Mouse (Mus musculus): Measurements from ENCODE around the gene Olfr1120.
A peak's percentile ranks its signal among the peaks of the same experiment; 100 is the strongest.
"Not testable (repeated sequence)": the region's sequence is repeated elsewhere in the genome, so short reads cannot be mapped to it uniquely, and the experiment has no call there.

Gene Olfr1120

GRCm38 (mm10) chr2:87354515-87354914 lies at the start of gene Olfr1120:
Gene Olfr1120, plus strand, starts transcription at chr2:87354815.
- no peak for DNase-seq

GRCm38 (mm10) chr2:87307281-87307680 lies 47.3 kb upstream of the Olfr1120 start, which contains the start of gene Olfr1118:
Gene Olfr1118, plus strand, starts transcription at chr2:87307581.
- DNase-seq: no peak

- DNase-seq: not testable (repeated sequence)
Observed at GRCm38 (mm10) chr2:87360121-87360520, 5.5 kb downstream of the Olfr1120 start.

GRCm38 (mm10) chr2:87369595-87369994 lies 15.0 kb downstream of the Olfr1120 start, which contains the start of gene Olfr1121:
Gene Olfr1121, plus strand, starts transcription at chr2:87369895.
- DNase-seq: no peak

GRCm38 (mm10) chr2:87371726-87372125 lies 17.1 kb downstream of the Olfr1120 start:
- peak; percentile 79 for DNase-seq

GRCm38 (mm10) chr2:87383935-87384334 lies 29.3 kb downstream of the Olfr1120 start:
- DNase-seq: no peak

- no peak for DNase-seq
Observed at GRCm38 (mm10) chr2:87385549-87385948, 30.9 kb downstream of the Olfr1120 start, which contains the start of gene Olfr1122. Gene Olfr1122, plus strand, starts transcription at chr2:87385849.

- not testable (repeated sequence) for DNase-seq
Observed at GRCm38 (mm10) chr2:87393605-87394004, 39.0 kb downstream of the Olfr1120 start.

GRCm38 (mm10) chr2:87394686-87395085 lies 40.1 kb downstream of the Olfr1120 start:
- DNase-seq: not testable (repeated sequence)
